Mouse (Mus musculus): ENCODE data around the gene Kntc1. TPM values are rescaled to one million over a fixed set of nuclear protein-coding genes. Genes with fewer than 3 reads are reported as not detected.

Gene Kntc1
- polyA plus RNA-seq, 1 experiment from 2014 or later = 22.6 TPM

GRCm38 (mm10) chr5:123816891-123817290 lies 67.4 kb downstream of the Kntc1 start:
- WGBS (ENCODE audit: insufficient replicate concordance) = 82% methylated on average over 7 of the region's 7 CpGs
- no peak overlapping the region for H3K27ac ChIP-seq
- H3K4me2 ChIP-seq = no peak overlapping the region
- DNase-seq (no peak), ATAC-seq (ENCODE audit: low read depth) (no peak)
- no peaks in the 10 kb centered on the region for H3K4me1 ChIP-seq (replicated peaks)
- no peaks in the 10 kb centered on the region for H3K9me3 ChIP-seq (replicated peaks)
- H3K9ac ChIP-seq = no peak overlapping the region
- H3K4me3 ChIP-seq (replicated peaks) = no peak overlapping the region
- peaks cover 94% of the 10 kb centered on the region for H3K36me3 ChIP-seq
- H3K27me3 ChIP-seq = no peaks in the 10 kb centered on the region

- H3K27me3 ChIP-seq = no peaks in the 10 kb centered on the region
- peaks cover 88% of the 10 kb centered on the region for H3K36me3 ChIP-seq
- no peak overlapping the region for H3K4me2 ChIP-seq
- 90% methylated on average over 19 of the region's 19 CpGs for WGBS (ENCODE audit: insufficient replicate concordance)
- no peak for ATAC-seq (ENCODE audit: low read depth)
- DNase-seq = no peak
- H3K27ac ChIP-seq = no peak overlapping the region
- no peak overlapping the region for H3K9ac ChIP-seq
- H3K4me3 ChIP-seq (replicated peaks) = no peak overlapping the region
- no peaks in the 10 kb centered on the region for H3K4me1 ChIP-seq (replicated peaks)
- H3K9me3 ChIP-seq (replicated peaks) = no peaks in the 10 kb centered on the region
These were observed 69.5 kb downstream of the Kntc1 start for GRCm38 (mm10) chr5:123818941-123819577.

- DNase-seq (no peak), ATAC-seq (ENCODE audit: low read depth) (no peak)
- Histone ChIP-seq H3K27me3 (no peaks in the 10 kb centered on the region), H3K27ac (no peak overlapping the region), H3K9ac (no peak overlapping the region), H3K4me1 (replicated peaks) (no peaks in the 10 kb centered on the region), H3K9me3 (replicated peaks) (no peaks in the 10 kb centered on the region), H3K4me3 (replicated peaks) (no peak overlapping the region), H3K4me2 (no peak overlapping the region), H3K36me3 (peaks cover 72% of the 10 kb centered on the region)
- 74% methylated on average over 9 of the region's 9 CpGs for WGBS (ENCODE audit: insufficient replicate concordance)
These were observed 71.2 kb downstream of the Kntc1 start for GRCm38 (mm10) chr5:123820501-123821263.

GRCm38 (mm10) chr5:123821264-123821571 lies 71.7 kb downstream of the Kntc1 start:
- 94% methylated on average over 3 of the region's 3 CpGs for WGBS (ENCODE audit: insufficient replicate concordance)
- Histone ChIP-seq H3K4me2 (no peak overlapping the region), H3K27me3 (no peaks in the 10 kb centered on the region), H3K4me3 (replicated peaks) (no peak overlapping the region), H3K9ac (no peak overlapping the region), H3K4me1 (replicated peaks) (no peaks in the 10 kb centered on the region), H3K27ac (no peak overlapping the region), H3K36me3 (peaks cover 67% of the 10 kb centered on the region), H3K9me3 (replicated peaks) (no peaks in the 10 kb centered on the region)
- DNase-seq (no peak), ATAC-seq (ENCODE audit: low read depth) (no peak)

GRCm38 (mm10) chr5:123822706-123823105 lies 73.2 kb downstream of the Kntc1 start:
- H3K4me1 ChIP-seq (replicated peaks) = no peaks in the 10 kb centered on the region
- DNase-seq = no peak
- H3K9me3 ChIP-seq (replicated peaks) = no peaks in the 10 kb centered on the region
- H3K27ac ChIP-seq = no peak overlapping the region
- no peak for ATAC-seq (ENCODE audit: low read depth)
- no peaks in the 10 kb centered on the region for H3K27me3 ChIP-seq
- no peak overlapping the region for H3K4me2 ChIP-seq
- H3K36me3 ChIP-seq = peaks cover 52% of the 10 kb centered on the region
- no peak overlapping the region for H3K4me3 ChIP-seq (replicated peaks)
- WGBS (ENCODE audit: insufficient replicate concordance) = 71% methylated on average over 7 of the region's 7 CpGs
- no peak overlapping the region for H3K9ac ChIP-seq

GRCm38 (mm10) chr5:123827659-123828091 lies 78.2 kb downstream of the Kntc1 start:
- H3K36me3 ChIP-seq = peaks cover 6% of the 10 kb centered on the region; the same call in 1 of the 2 replicates
- H3K27ac ChIP-seq = no peak overlapping the region
- H3K4me1 ChIP-seq (replicated peaks) = no peaks in the 10 kb centered on the region
- H3K27me3 ChIP-seq = no peaks in the 10 kb centered on the region
- H3K4me2 ChIP-seq = no peak overlapping the region
- WGBS (ENCODE audit: insufficient replicate concordance) = 77% methylated on average over 6 of the region's 6 CpGs
- DNase-seq = no peak
- H3K4me3 ChIP-seq (replicated peaks) = no peak overlapping the region
- H3K9me3 ChIP-seq (replicated peaks) = no peaks in the 10 kb centered on the region
- no peak overlapping the region for H3K9ac ChIP-seq
- no peak for ATAC-seq (ENCODE audit: low read depth)

- Histone ChIP-seq H3K36me3 (no peaks in the 10 kb centered on the region), H3K4me1 (replicated peaks) (no peaks in the 10 kb centered on the region), H3K9me3 (replicated peaks) (no peaks in the 10 kb centered on the region), H3K27me3 (no peaks in the 10 kb centered on the region), H3K27ac (no peak overlapping the region), H3K4me2 (no peak overlapping the region), H3K9ac (no peak overlapping the region), H3K4me3 (replicated peaks) (no peak overlapping the region)
- no peak for ATAC-seq (ENCODE audit: low read depth)
- no peak for DNase-seq
- WGBS (ENCODE audit: insufficient replicate concordance) = 62% methylated on average over 7 of the region's 7 CpGs
These were observed 82.8 kb downstream of the Kntc1 start for GRCm38 (mm10) chr5:123832309-123832708.

GRCm38 (mm10) chr5:123834836-123835235 lies 85.3 kb downstream of the Kntc1 start:
- Histone ChIP-seq H3K9me3 (replicated peaks) (no peaks in the 10 kb centered on the region), H3K9ac (no peak overlapping the region), H3K4me1 (replicated peaks) (no peaks in the 10 kb centered on the region), H3K27ac (no peak overlapping the region), H3K4me3 (replicated peaks) (no peak overlapping the region), H3K4me2 (no peak overlapping the region), H3K36me3 (no peaks in the 10 kb centered on the region), H3K27me3 (0 out of 2 replicates have a peak, but pooled peaks cover 6% of the 10 kb centered on the region)
- WGBS (ENCODE audit: insufficient replicate concordance) = 61% methylated on average over 3 of the region's 3 CpGs
- ATAC-seq (ENCODE audit: low read depth) (no peak), DNase-seq (no peak)

GRCm38 (mm10) chr5:123837371-123837770 lies 87.9 kb downstream of the Kntc1 start:
- Histone ChIP-seq H3K9me3 (replicated peaks) (no peaks in the 10 kb centered on the region), H3K4me1 (replicated peaks) (no peaks in the 10 kb centered on the region), H3K27ac (no peak overlapping the region), H3K4me3 (replicated peaks) (no peak overlapping the region), H3K27me3 (0 out of 2 replicates have a peak, but pooled peaks cover 6% of the 10 kb centered on the region), H3K9ac (no peak overlapping the region), H3K4me2 (no peak overlapping the region), H3K36me3 (no peaks in the 10 kb centered on the region)
- no peak for DNase-seq
- 48% methylated on average over 4 of the region's 4 CpGs for WGBS (ENCODE audit: insufficient replicate concordance)
- no peak for ATAC-seq (ENCODE audit: low read depth)

GRCm38 (mm10) chr5:123842221-123842934 lies 92.9 kb downstream of the Kntc1 start:
- H3K4me1 ChIP-seq (replicated peaks) = no peaks in the 10 kb centered on the region
- no peak overlapping the region for H3K4me2 ChIP-seq
- no peak for ATAC-seq (ENCODE audit: low read depth)
- no peaks in the 10 kb centered on the region for H3K9me3 ChIP-seq (replicated peaks)
- no peak overlapping the region for H3K27ac ChIP-seq
- no peaks in the 10 kb centered on the region for H3K36me3 ChIP-seq
- no peak for DNase-seq
- no peak overlapping the region for H3K4me3 ChIP-seq (replicated peaks)
- H3K9ac ChIP-seq = no peak overlapping the region
- 0 out of 2 replicates have a peak, but pooled peaks cover 7% of the 10 kb centered on the region for H3K27me3 ChIP-seq
- 57% methylated on average over 11 of the region's 11 CpGs for WGBS (ENCODE audit: insufficient replicate concordance)

- ATAC-seq (ENCODE audit: low read depth) (no peak), DNase-seq (no peak)
- Histone ChIP-seq H3K9ac (no peak overlapping the region), H3K27ac (no peak overlapping the region), H3K4me2 (no peak overlapping the region), H3K4me3 (replicated peaks) (no peak overlapping the region), H3K36me3 (no peaks in the 10 kb centered on the region), H3K27me3 (0 out of 2 replicates have a peak, but pooled peaks cover 10% of the 10 kb centered on the region), H3K4me1 (replicated peaks) (no peaks in the 10 kb centered on the region), H3K9me3 (replicated peaks) (no peaks in the 10 kb centered on the region)
- 41% methylated on average over 3 of the region's 3 CpGs for WGBS (ENCODE audit: insufficient replicate concordance)
These were observed 93.4 kb downstream of the Kntc1 start for GRCm38 (mm10) chr5:123842935-123843282.
